Mouse (Mus musculus) forebrain, postnatal 0 days (tissue): ENCODE measurements at regions not wholly inside any gene's neighbourhood (a gene's known extent, or its start where the extent isn't known, plus 50 kb on each side); places are given as distances from the start of the nearest gene placed in this dataset.
"Not testable (repeated sequence)": the region's sequence is repeated elsewhere in the genome, so short reads cannot be mapped to it uniquely, and the experiment has no call there.

Experiments
- ATAC-seq: fragments of 200-750 bp; cut with Nextera tagmentation; 2 replicates; pipeline ENCODE4 v1.8.0; 2017; ENCODE audit warnings: mild to moderate bottlenecking, moderate library complexity
- DNase-seq: peaks from one replicate; pipeline ENCODE4 v3.0.0-alpha.2; 2015
- H3K27ac ChIP-seq: fragments of 300-500 bp; sonication (generic); 2 replicates; pipeline ENCODE4 v1.5.1; 2014; ENCODE audit warnings: low read depth, mild to moderate bottlenecking, antibody characterized with exemption, low read length, moderate library complexity, mixed read lengths
- H3K27me3 ChIP-seq: fragments of 300-500 bp; sonication (generic); 2 replicates; pipeline ENCODE4 v1.6.1; 2014; ENCODE audit warnings: mild to moderate bottlenecking, low read length, mixed read lengths; ENCODE audit not compliant: insufficient read depth
- H3K36me3 ChIP-seq: fragments of 300-500 bp; sonication (generic); 2 replicates; pipeline ENCODE4 v1.6.1; 2014; ENCODE audit warnings: mild to moderate bottlenecking, moderate library complexity; ENCODE audit not compliant: insufficient read depth
- H3K4me1 ChIP-seq: fragments of 300-500 bp; sonication (generic); 2 replicates; pipeline ENCODE4 v1.6.1; 2014; ENCODE audit warnings: antibody characterized with exemption; ENCODE audit not compliant: insufficient read depth
- H3K4me2 ChIP-seq: fragments of 300-500 bp; sonication (generic); 2 replicates; pipeline ENCODE4 v1.6.1; 2014; ENCODE audit warnings: low read depth, mild to moderate bottlenecking, moderate library complexity
- H3K4me3 ChIP-seq: fragments of 300-500 bp; sonication (generic); 2 replicates; pipeline ENCODE4 v1.5.1; 2014; ENCODE audit warnings: low read depth, low read length, mixed read lengths
- H3K9ac ChIP-seq: fragments of 300-500 bp; sonication (generic); 2 replicates; pipeline ENCODE4 v1.6.1; 2014; ENCODE audit warnings: mild to moderate bottlenecking
- H3K9me3 ChIP-seq: fragments of 300-500 bp; sonication (generic); 2 replicates; pipeline ENCODE4 v1.6.1; 2016; ENCODE audit warnings: low read length
- CTCF ChIP-seq: sonication (generic); IDR thresholded peaks from 2 replicates; pipeline ENCODE4 v1.5.1; 2016; ENCODE audit warnings: antibody characterized with exemption, control low read depth, low read depth
- WGBS: fragments of 180-500 bp; shearing (Covaris S2); extraction: QIAGEN DNeasy Blood & Tissue Kit; methylation state at CpG from one replicate; pipeline ENCODE4 v1.1.7; 2014; 5-methylcytosine and 5-hydroxymethylcytosine counted together

- Histone ChIP-seq H3K9ac (no peak overlapping the region), H3K27ac (no peak overlapping the region), H3K27me3 (no peaks in the 10 kb centered on the region), H3K9me3 (no peaks in the 10 kb centered on the region), H3K4me2 (no peak overlapping the region), H3K4me3 (no peak overlapping the region), H3K4me1 (no peaks in the 10 kb centered on the region), H3K36me3 (no peaks in the 10 kb centered on the region)
- TF ChIP-seq CTCF = peak; percentile 64
- 26% methylated on average over 6 of the region's 6 CpGs for WGBS
- ATAC-seq = no peak
- peak; percentile 50 for DNase-seq
Observed at GRCm38 (mm10) chrX:50675356-50675755, 165.5 kb upstream of the Stk26 start.

- Histone ChIP-seq H3K36me3 (no peaks in the 10 kb centered on the region), H3K4me2 (no peak overlapping the region), H3K4me3 (no peak overlapping the region), H3K27ac (no peak overlapping the region), H3K9me3 (no peaks in the 10 kb centered on the region), H3K4me1 (no peaks in the 10 kb centered on the region), H3K9ac (no peak overlapping the region), H3K27me3 (no peaks in the 10 kb centered on the region)
- ATAC-seq = peak; percentile 94
- peak; percentile 82 for DNase-seq
- peak; percentile 93 for TF ChIP-seq CTCF
- 37% methylated on average over 9 of the region's 9 CpGs for WGBS
Observed at GRCm38 (mm10) chrX:50657835-50658565, 182.8 kb upstream of the Stk26 start.

GRCm38 (mm10) chrX:50657180-50657834 is 183.5 kb upstream of the Stk26 start:
- TF ChIP-seq CTCF = no peak
- Histone ChIP-seq H3K4me3 (no peak overlapping the region), H3K36me3 (no peaks in the 10 kb centered on the region), H3K9ac (no peak overlapping the region), H3K4me1 (no peaks in the 10 kb centered on the region), H3K27me3 (no peaks in the 10 kb centered on the region), H3K9me3 (no peaks in the 10 kb centered on the region), H3K4me2 (no peak overlapping the region), H3K27ac (no peak overlapping the region)
- DNase-seq = no peak
- WGBS = 75% methylated on average over 6 of the region's 6 CpGs
- ATAC-seq = no peak

- 96% methylated on average over 1 of the region's 1 CpGs for WGBS
- not testable (repeated sequence) for DNase-seq, H3K4me1 ChIP-seq, H3K27me3 ChIP-seq, ATAC-seq, H3K9me3 ChIP-seq, H3K4me2 ChIP-seq, H3K4me3 ChIP-seq, H3K36me3 ChIP-seq, H3K27ac ChIP-seq, H3K9ac ChIP-seq
Observed at GRCm38 (mm10) chrX:50655380-50655779, 185.5 kb upstream of the Stk26 start.

GRCm38 (mm10) chrX:50641347-50641746 is 199.5 kb upstream of the Stk26 start:
- Histone ChIP-seq H3K27me3 (no peaks in the 10 kb centered on the region), H3K27ac (no peak overlapping the region), H3K4me3 (no peak overlapping the region), H3K9me3 (no peaks in the 10 kb centered on the region), H3K36me3 (no peaks in the 10 kb centered on the region), H3K4me2 (no peak overlapping the region), H3K4me1 (no peaks in the 10 kb centered on the region), H3K9ac (no peak overlapping the region)
- no peak for DNase-seq
- 46% methylated on average over 4 of the region's 4 CpGs for WGBS
- no peak for TF ChIP-seq CTCF
- ATAC-seq = no peak

GRCm38 (mm10) chrX:50635634-50636033 is 205.2 kb upstream of the Stk26 start:
- H3K4me3 ChIP-seq = peak overlapping the region; percentile 46
- peak overlapping the region; percentile 14; the same call in 1 of the 2 replicates for H3K9ac ChIP-seq
- no peaks in the 10 kb centered on the region for H3K4me1 ChIP-seq
- H3K4me2 ChIP-seq = peak overlapping the region; percentile 60
- ATAC-seq (peak; percentile 36), DNase-seq (no peak)
- TF ChIP-seq CTCF = no peak
- 27% methylated on average over 6 of the region's 6 CpGs for WGBS
- no peaks in the 10 kb centered on the region for H3K27me3 ChIP-seq
- no peaks in the 10 kb centered on the region for H3K9me3 ChIP-seq
- no peak overlapping the region for H3K27ac ChIP-seq
- no peaks in the 10 kb centered on the region for H3K36me3 ChIP-seq

DNA sequence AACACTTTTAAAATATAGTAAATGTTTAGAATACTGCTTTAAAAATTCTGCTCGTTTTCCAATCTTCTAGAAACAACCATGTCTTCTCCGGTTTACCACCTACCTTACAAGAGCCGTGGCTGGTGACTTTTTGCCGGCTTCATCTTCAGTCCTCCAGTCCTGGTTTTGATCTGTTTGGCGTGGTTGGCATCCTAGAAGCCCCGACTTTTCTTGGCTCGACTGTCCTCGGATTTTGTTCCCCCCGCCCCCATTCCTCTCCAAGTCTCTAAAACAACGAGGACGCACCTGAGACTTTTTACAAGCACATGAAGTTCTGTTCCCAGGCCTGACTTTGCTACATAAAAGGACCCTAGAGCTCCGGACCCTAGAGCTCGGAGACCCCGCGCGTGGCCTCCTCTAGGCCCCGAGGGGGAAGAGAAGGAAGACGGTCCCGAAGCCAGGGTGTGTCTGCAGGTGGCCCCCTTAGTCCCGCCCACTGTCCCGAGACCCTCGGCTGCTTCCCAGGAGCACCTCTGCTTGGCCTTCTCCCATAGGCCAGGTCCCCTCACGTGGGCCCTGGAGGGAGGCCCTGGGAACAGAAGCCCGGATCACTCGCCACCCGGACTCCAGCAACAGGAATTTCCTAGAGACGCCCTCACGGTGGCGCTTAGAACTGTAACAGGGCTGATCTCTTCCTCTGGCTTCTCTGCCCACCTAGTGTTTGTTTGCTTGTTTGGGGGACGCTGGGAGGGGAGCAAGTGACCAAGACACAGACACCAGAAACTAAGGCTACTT is 205.8 kb upstream of the Stk26 start:
- no peak overlapping the region for H3K27ac ChIP-seq
- H3K36me3 ChIP-seq = no peaks in the 10 kb centered on the region
- peak overlapping the region; percentile 46 for H3K4me3 ChIP-seq
- DNase-seq (peak; percentile 79), ATAC-seq (peak; percentile 99)
- TF ChIP-seq CTCF = peak; percentile 56
- no peaks in the 10 kb centered on the region for H3K27me3 ChIP-seq
- peak overlapping the region; percentile 40 for H3K9ac ChIP-seq
- H3K4me1 ChIP-seq = no peaks in the 10 kb centered on the region
- no peaks in the 10 kb centered on the region for H3K9me3 ChIP-seq
- peak overlapping the region; percentile 60 for H3K4me2 ChIP-seq
- 29% methylated on average over 30 of the region's 30 CpGs for WGBS
